Mouse (Mus musculus): ENCODE measurements around the gene Tbc1d8.

Gene Tbc1d8

DNA sequence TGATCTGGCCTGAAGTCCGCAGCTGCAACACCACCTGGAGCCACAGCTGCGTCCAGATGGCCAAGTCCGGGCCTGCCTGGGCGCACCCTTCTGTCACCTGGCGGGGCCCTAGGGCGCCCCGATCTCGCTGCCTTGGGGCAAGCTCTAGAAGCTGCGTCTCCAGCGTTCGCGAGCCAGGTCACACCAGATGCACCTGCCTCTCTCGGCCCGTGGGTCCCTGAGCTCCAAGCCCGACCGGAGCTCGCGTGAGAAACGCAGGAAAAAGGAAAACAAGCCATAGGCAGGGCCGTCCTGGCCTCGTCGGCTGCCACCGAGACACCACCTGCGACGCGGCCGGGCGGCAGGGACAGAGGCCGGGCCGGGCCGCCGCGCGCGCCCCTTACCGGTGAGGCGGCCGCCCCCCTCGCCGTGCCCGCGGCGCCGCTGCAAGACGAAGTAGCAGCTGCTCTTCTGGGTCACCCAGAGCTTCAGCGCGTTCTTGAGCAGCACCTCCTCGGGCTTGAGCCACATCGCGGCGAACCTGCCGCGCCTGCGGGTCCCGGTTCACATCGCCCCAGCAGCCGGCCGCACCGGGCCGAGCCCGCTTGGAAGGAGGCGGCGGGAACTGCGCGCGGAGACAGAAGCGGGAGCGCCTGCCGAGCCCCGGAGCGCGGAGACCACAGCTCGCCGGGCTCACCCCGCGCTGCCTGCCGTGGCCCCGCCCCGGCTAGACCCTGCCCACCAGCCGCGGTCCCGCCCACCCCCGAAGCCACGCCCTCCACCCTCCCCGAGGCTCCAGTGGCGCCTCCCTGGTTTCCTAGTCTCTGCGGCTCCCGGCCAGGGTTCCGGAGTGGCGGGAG lies at the start of gene Tbc1d8:
Gene Tbc1d8 (minus strand): TSS at position 699 of the 839 bp plus-strand sequence.
- no peak for DNase-seq (ENCODE audit: extremely low spot score, low read depth, low spot score)

DNA sequence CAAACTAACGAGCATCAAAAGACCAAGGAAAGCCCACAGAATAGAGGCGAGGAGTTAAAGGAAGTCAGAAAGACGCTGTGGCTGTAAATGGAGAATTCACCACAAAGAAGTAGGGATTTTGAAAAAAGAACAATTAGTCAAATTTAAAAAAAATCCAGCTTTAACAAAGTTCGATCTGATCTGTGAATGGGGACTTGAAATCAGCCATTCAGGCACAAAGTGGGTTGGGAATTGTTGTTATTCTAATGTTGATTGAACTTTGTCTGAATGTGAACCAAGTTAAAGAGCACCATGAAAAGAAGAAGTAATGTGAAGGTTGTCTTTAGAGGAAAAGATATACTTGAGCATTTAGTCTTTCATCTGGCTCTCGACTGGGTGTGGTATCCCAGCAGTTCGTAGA lies 49.8 kb upstream of the Tbc1d8 start:
- no peak for DNase-seq (ENCODE audit: extremely low spot score, low read depth, low spot score)

GRCm38 (mm10) chr1:39527432-39527831 lies 48.9 kb upstream of the Tbc1d8 start:
- peak; percentile 53 for DNase-seq (ENCODE audit: extremely low spot score, low read depth, low spot score)

GRCm38 (mm10) chr1:39526371-39527167 lies 48.0 kb upstream of the Tbc1d8 start:
- no peak for DNase-seq (ENCODE audit: extremely low spot score, low read depth, low spot score)

- DNase-seq (ENCODE audit: extremely low spot score, low read depth, low spot score): no peak
Observed at GRCm38 (mm10) chr1:39525763-39526162, 47.2 kb upstream of the Tbc1d8 start.

GRCm38 (mm10) chr1:39522519-39522918 lies 44.0 kb upstream of the Tbc1d8 start:
- no peak for DNase-seq (ENCODE audit: extremely low spot score, low read depth, low spot score)

- DNase-seq (ENCODE audit: extremely low spot score, low read depth, low spot score): no peak
Observed at GRCm38 (mm10) chr1:39521326-39521725, 42.8 kb upstream of the Tbc1d8 start.

GRCm38 (mm10) chr1:39515303-39515991 lies 36.9 kb upstream of the Tbc1d8 start:
- DNase-seq (ENCODE audit: extremely low spot score, low read depth, low spot score): no peak

DNA sequence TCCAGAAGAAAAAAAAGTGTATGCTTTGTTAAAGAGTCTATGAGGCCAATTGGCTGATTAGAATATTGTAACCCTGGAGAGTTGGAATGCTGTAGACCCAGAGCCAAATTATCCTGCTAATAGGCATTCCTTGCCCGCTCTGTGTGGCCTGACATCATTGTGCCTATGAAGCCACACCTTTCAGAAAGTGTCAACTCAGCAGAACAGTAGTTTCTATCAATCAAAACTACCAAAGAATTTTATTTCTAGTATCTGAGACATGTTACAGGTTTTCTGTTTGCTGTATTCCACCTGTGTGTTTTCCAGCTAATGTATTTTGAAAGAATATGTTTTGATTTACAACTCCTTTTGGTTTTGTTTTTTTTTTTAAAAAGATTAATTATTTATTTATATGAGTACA lies 33.6 kb upstream of the Tbc1d8 start:
- no peak for DNase-seq (ENCODE audit: extremely low spot score, low read depth, low spot score)

DNA sequence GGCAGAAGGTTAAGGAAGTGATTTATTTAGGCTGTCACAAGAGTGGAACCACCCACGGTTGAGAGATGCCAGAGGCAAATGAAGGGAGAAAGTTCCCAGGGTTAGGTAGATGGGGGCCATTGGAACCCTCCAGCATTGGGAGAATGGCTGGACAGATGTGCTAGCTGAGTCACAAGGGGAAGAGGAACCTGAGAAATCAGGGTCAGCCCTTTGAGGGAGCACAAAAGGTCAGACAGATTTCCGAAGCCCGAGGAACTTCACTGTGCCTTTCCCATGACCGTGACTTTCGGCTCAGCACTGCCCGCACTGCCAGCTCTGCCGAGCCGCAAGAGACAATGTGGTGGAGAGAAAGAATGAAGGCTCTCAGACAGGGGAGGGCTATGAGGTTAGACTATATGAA lies 33.2 kb upstream of the Tbc1d8 start:
- DNase-seq (ENCODE audit: extremely low spot score, low read depth, low spot score): no peak

- no peak for DNase-seq (ENCODE audit: extremely low spot score, low read depth, low spot score)
Observed at GRCm38 (mm10) chr1:39505600-39505999, 27.0 kb upstream of the Tbc1d8 start.

GRCm38 (mm10) chr1:39504261-39504660 lies 25.7 kb upstream of the Tbc1d8 start:
- no peak for DNase-seq (ENCODE audit: extremely low spot score, low read depth, low spot score)

DNA sequence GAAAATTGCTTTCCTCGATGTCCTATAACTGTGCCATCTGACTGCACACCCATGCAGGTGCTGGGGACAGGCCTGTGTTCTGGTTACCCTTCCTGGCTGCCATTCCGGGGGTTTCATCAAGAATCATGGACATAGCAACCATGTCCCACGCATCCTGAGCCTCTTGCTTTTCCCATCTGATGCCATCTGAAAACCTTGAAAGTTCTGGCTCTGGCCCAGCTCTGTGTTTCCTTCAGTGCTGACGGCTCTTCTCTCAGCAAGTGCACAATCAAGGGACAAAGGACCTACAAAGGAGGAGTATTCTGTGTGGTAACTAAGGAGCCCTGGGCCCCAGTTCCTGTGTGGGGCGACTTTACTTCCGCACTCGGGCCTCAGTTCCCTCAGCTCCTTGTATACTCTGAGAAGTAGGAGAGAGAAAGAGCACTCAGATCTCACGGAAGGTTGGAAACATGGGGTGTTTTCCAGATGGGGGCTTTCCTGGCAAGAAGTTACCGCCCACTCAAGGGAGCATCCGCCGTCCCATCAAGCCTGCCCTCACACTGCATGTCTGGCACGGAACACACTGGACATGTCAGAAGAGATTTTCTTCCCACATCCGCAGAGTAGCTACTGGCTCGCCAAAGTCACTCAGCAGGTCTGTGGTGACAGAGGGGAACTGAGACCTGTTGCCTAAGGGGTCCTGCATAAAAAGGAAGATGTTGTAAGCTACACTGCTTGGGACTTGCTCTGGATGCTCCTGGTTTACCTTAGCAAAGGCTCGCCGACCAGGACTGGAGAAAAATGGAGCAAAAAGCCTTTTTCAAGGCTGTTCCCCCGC lies 24.5 kb upstream of the Tbc1d8 start:
- DNase-seq (ENCODE audit: extremely low spot score, low read depth, low spot score): no peak

- no peak for DNase-seq (ENCODE audit: extremely low spot score, low read depth, low spot score)
Observed at GRCm38 (mm10) chr1:39499485-39499941, 21.0 kb upstream of the Tbc1d8 start.

- DNase-seq (ENCODE audit: extremely low spot score, low read depth, low spot score): no peak
Observed at GRCm38 (mm10) chr1:39497748-39498147, 19.2 kb upstream of the Tbc1d8 start.

DNA sequence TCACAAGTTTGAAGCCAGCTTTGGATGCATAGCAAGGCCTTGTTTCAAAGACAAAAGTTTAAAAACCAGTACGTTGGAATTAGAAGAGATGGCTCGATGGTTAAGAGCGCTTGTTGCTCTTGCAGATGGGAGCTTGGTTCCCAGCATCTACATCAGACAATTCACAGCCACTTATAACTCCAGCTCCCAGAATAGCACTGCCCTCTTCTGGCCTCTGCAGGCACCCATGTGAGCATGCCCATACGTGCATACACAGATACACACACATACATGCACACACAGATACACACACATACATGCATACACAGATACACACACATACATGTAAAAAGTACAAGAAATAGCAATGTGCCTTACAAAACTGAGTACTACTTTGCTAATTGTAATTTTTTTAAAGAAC lies 18.4 kb upstream of the Tbc1d8 start:
- no peak for DNase-seq (ENCODE audit: extremely low spot score, low read depth, low spot score)

- no peak for DNase-seq (ENCODE audit: extremely low spot score, low read depth, low spot score)
Observed at GRCm38 (mm10) chr1:39493664-39494063, 15.1 kb upstream of the Tbc1d8 start.

DNA sequence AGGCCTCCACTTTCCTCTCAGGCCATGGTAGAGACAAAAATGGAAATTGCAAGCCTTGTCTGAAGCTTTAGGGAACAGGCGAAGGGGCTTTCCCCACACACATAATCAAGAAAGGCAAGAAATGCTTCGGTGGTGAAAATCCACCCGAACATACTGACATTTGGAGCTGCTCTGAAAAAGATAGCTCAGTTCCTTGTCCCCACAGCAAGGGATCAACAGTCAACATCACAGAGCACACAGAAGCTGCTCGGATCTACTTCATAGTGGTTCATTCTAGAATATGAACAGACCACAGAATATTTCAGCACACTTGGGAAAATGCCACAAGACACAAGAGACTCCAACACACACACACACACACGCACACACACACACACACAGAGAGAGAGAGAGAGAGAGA lies 14.6 kb upstream of the Tbc1d8 start:
- DNase-seq (ENCODE audit: extremely low spot score, low read depth, low spot score): no peak

- DNase-seq (ENCODE audit: extremely low spot score, low read depth, low spot score): no peak
Observed at GRCm38 (mm10) chr1:39487370-39487769, 8.8 kb upstream of the Tbc1d8 start.

DNA sequence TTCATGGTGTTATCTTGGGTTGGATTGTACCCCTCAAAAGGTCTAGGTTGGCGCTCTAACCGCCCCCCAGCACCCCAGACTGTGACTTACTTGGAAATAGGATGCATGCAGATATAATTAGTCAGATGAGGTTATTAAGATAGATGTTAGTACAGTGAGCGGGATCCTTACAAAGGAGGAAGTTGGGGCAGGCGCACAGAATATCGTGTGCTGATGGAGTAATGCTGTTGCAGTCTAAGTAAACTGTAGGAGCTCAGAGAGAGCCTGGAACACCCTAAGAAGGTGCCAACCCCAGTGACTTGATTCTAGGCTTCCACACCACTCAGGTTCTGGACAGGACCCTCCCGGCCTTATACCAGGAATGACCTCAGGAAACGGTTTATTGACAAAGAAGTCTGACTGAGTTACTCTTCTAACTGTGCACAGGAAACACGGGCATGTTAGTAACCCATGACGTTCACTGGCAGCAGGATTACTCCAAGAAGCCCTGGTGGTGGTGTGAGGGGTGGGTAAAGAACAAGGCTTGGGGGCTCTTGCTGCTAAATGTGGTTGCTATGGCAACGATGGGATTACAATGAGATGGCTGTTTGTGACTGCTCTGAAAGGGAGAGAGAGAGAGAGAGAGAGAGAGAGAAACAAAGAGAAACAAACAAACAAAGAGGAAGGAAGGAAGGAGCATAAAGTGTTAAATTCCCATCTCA lies 3.7 kb upstream of the Tbc1d8 start:
- no peak for DNase-seq (ENCODE audit: extremely low spot score, low read depth, low spot score)

Data from hindlimb bud, embryonic 11.5 days (tissue).